Mouse (Mus musculus) kidney, postnatal 0 days (tissue): ENCODE results near the gene Olfr353. TPM values are rescaled to one million over a fixed set of nuclear protein-coding genes. Genes with fewer than 3 reads are reported as not detected.

Source experiments
- ATAC-seq: fragments of 200-750 bp; cut with Nextera tagmentation; replicated peaks from 2 replicates; pipeline ENCODE4 v1.8.0; 2017; ENCODE audit warnings: low read depth, moderate number of reproducible peaks, moderate TSS enrichment, moderate library complexity; ENCODE audit not compliant: low FRiP score
- DNase-seq: peaks from one replicate; pipeline ENCODE4 v3.0.0-alpha.2; 2016; ENCODE audit warnings: low spot score
- H3K27ac ChIP-seq: fragments of 300-500 bp; sonication (generic); 2 replicates; pipeline ENCODE4 v1.5.1; 2014; ENCODE audit warnings: mild to moderate bottlenecking
- H3K27me3 ChIP-seq: fragments of 300-500 bp; sonication (generic); 2 replicates; pipeline ENCODE4 v1.6.1; 2014; ENCODE audit warnings: low read length, mixed read lengths; ENCODE audit not compliant: insufficient read depth
- H3K36me3 ChIP-seq: fragments of 300-500 bp; sonication (generic); 2 replicates; pipeline ENCODE4 v1.6.1; 2014; ENCODE audit warnings: low read length, mixed read lengths; ENCODE audit not compliant: insufficient read depth
- H3K4me1 ChIP-seq: fragments of 300-500 bp; sonication (generic); replicated peaks from 2 replicates; pipeline ENCODE4 v1.6.1; 2014; ENCODE audit warnings: antibody characterized with exemption, low read length, mixed read lengths; ENCODE audit not compliant: insufficient read depth
- H3K4me2 ChIP-seq: fragments of 300-500 bp; sonication (generic); 2 replicates; pipeline ENCODE4 v1.6.1; 2014; ENCODE audit warnings: mild to moderate bottlenecking, low read length, moderate library complexity, mixed read lengths
- H3K4me3 ChIP-seq: fragments of 300-500 bp; sonication (generic); replicated peaks from 2 replicates; pipeline ENCODE4 v1.5.1; 2014; ENCODE audit warnings: low read depth, low read length
- H3K9ac ChIP-seq: fragments of 300-500 bp; sonication (generic); 2 replicates; pipeline ENCODE4 v1.6.1; 2014; ENCODE audit warnings: low read depth, low read length
- H3K9me3 ChIP-seq: fragments of 300-500 bp; sonication (generic); replicated peaks from 2 replicates; pipeline ENCODE4 v1.6.1; 2016; ENCODE audit warnings: low read length, inconsistent platforms, mixed read lengths
- CTCF ChIP-seq: IDR thresholded peaks from 2 replicates; pipeline ENCODE4 v1.5.1; 2016; ENCODE audit warnings: antibody characterized with exemption, low read depth, mild to moderate bottlenecking, moderate library complexity
- WGBS: fragments of 180-500 bp; shearing (Covaris S2); extraction: QIAGEN DNeasy Blood & Tissue Kit; methylation state at CpG from one replicate; pipeline ENCODE4 v1.1.7; 2014; 5-methylcytosine and 5-hydroxymethylcytosine counted together
- polyA plus RNA-seq: library from polyadenylated mRNA; unstranded; fragments of >200 nt; fragmentation: Nextera tagmentation; extraction: Ambion mirVana; gene quantifications from 2 replicates; pipeline ENCODE4 v1.2.1, GENCODE M21; 2015

The Olfr353 gene
- not detected in 2 replicates for polyA plus RNA-seq

GRCm38 (mm10) chr2:36892836-36893235 is at the start of gene Olfr353:
Gene Olfr353 (minus strand): TSS chr2:36892936.
- H3K9me3 ChIP-seq: no peaks in the 10 kb centered on the region
- no peak for ATAC-seq
- H3K27ac ChIP-seq: no peak within 1 kb of the TSS
- H3K4me2 ChIP-seq: no peak within 1 kb of the TSS
- H3K27me3 ChIP-seq: no peaks in the 10 kb centered on the region
- H3K36me3 ChIP-seq: no peaks in the 10 kb centered on the region
- no peak for TF ChIP-seq CTCF
- no peak within 1 kb of the TSS for H3K4me3 ChIP-seq
- H3K9ac ChIP-seq: no peak within 1 kb of the TSS
- H3K4me1 ChIP-seq: no peaks in the 10 kb centered on the region
- no peak for DNase-seq

GRCm38 (mm10) chr2:36936821-36937220 is 44.1 kb upstream of the Olfr353 start, which contains the start of gene Olfr356:
Gene Olfr356 (plus strand): TSS chr2:36937121.
- WGBS: 93% methylated on average over 2 of the region's 2 CpGs
- DNase-seq (no peak), ATAC-seq (no peak)
- no peak within 1 kb of the TSS for H3K4me2 ChIP-seq
- no peaks in the 10 kb centered on the region for H3K4me1 ChIP-seq
- no peak within 1 kb of the TSS for H3K4me3 ChIP-seq
- TF ChIP-seq CTCF: no peak
- no peaks in the 10 kb centered on the region for H3K27me3 ChIP-seq
- H3K27ac ChIP-seq: no peak within 1 kb of the TSS
- H3K9ac ChIP-seq: no peak within 1 kb of the TSS
- no peaks in the 10 kb centered on the region for H3K9me3 ChIP-seq
- no peaks in the 10 kb centered on the region for H3K36me3 ChIP-seq

- no peak for ATAC-seq
Observed at GRCm38 (mm10) chr2:36928797-36929196, 36.1 kb upstream of the Olfr353 start, which contains the start of gene Olfr355. Gene Olfr355 (minus strand): TSS chr2:36928897.

GRCm38 (mm10) chr2:36905380-36905779 is 12.6 kb upstream of the Olfr353 start, which contains the start of gene Olfr354:
Gene Olfr354 (plus strand): TSS chr2:36905680.
- no peaks in the 10 kb centered on the region for H3K9me3 ChIP-seq
- H3K4me1 ChIP-seq: no peaks in the 10 kb centered on the region
- TF ChIP-seq CTCF: no peak
- H3K4me2 ChIP-seq: no peak within 1 kb of the TSS
- no peak within 1 kb of the TSS for H3K9ac ChIP-seq
- ATAC-seq (no peak), DNase-seq (no peak)
- H3K27me3 ChIP-seq: no peaks in the 10 kb centered on the region
- H3K27ac ChIP-seq: no peak within 1 kb of the TSS
- no peaks in the 10 kb centered on the region for H3K36me3 ChIP-seq
- no peak within 1 kb of the TSS for H3K4me3 ChIP-seq

More at GRCm38 (mm10) chr2:36928797-36929196, 36.1 kb upstream of the Olfr353 start, which contains the start of gene Olfr355:
- TF ChIP-seq CTCF: no peak
- H3K4me3 ChIP-seq: no peak within 1 kb of the TSS
- no peaks in the 10 kb centered on the region for H3K4me1 ChIP-seq
- no peak for DNase-seq
- H3K9me3 ChIP-seq: no peaks in the 10 kb centered on the region
- no peak within 1 kb of the TSS for H3K4me2 ChIP-seq
- no peak within 1 kb of the TSS for H3K9ac ChIP-seq
- H3K27me3 ChIP-seq: no peaks in the 10 kb centered on the region
- H3K36me3 ChIP-seq: no peaks in the 10 kb centered on the region
- no peak within 1 kb of the TSS for H3K27ac ChIP-seq

- Histone ChIP-seq H3K4me1 (no peaks in the 10 kb centered on the region), H3K36me3 (no peaks in the 10 kb centered on the region), H3K9ac (no peak overlapping the region), H3K9me3 (no peaks in the 10 kb centered on the region), H3K4me3 (no peak overlapping the region), H3K27me3 (no peaks in the 10 kb centered on the region), H3K4me2 (no peak overlapping the region), H3K27ac (no peak overlapping the region)
- DNase-seq (no peak), ATAC-seq (no peak)
- no peak for TF ChIP-seq CTCF
Observed at GRCm38 (mm10) chr2:36897114-36897513, 4.4 kb upstream of the Olfr353 start.

- H3K9me3 ChIP-seq: no peaks in the 10 kb centered on the region
- no peak for DNase-seq
- no peak for ATAC-seq
- no peak for TF ChIP-seq CTCF
- H3K27me3 ChIP-seq: no peaks in the 10 kb centered on the region
- WGBS: 90% methylated on average over 1 of the region's 1 CpGs
- H3K27ac ChIP-seq: no peak within 1 kb of the TSS
- H3K9ac ChIP-seq: no peak within 1 kb of the TSS
- H3K4me1 ChIP-seq: no peaks in the 10 kb centered on the region
- no peaks in the 10 kb centered on the region for H3K36me3 ChIP-seq
- no peak within 1 kb of the TSS for H3K4me2 ChIP-seq
- no peak within 1 kb of the TSS for H3K4me3 ChIP-seq
Observed at GRCm38 (mm10) chr2:36868160-36868559, 24.6 kb downstream of the Olfr353 start, which contains the start of gene Olfr352. Gene Olfr352 (plus strand): TSS chr2:36868460.

- no peaks in the 10 kb centered on the region for H3K4me1 ChIP-seq
- H3K27ac ChIP-seq: no peak within 1 kb of the TSS
- H3K27me3 ChIP-seq: no peaks in the 10 kb centered on the region
- 85% methylated on average over 1 of the region's 1 CpGs for WGBS
- TF ChIP-seq CTCF: no peak
- H3K4me3 ChIP-seq: no peak within 1 kb of the TSS
- H3K9ac ChIP-seq: no peak within 1 kb of the TSS
- no peak for ATAC-seq
- no peak within 1 kb of the TSS for H3K4me2 ChIP-seq
- H3K9me3 ChIP-seq: no peaks in the 10 kb centered on the region
- no peaks in the 10 kb centered on the region for H3K36me3 ChIP-seq
- no peak for DNase-seq
Observed at GRCm38 (mm10) chr2:36862560-36862959, 30.2 kb downstream of the Olfr353 start, which contains the start of gene Olfr351. Gene Olfr351 (minus strand): TSS chr2:36862660.
